Mouse (Mus musculus) gastrocnemius, postnatal 14 days (tissue): ENCODE data around the gene Rere. TPM values are rescaled to one million over a fixed set of nuclear protein-coding genes. Genes with fewer than 3 reads are reported as not detected.
"Not testable (repeated sequence)": the region's sequence is repeated elsewhere in the genome, so short reads cannot be mapped to it uniquely, and the experiment has no call there.

Source experiments
- DNase-seq: peaks from one replicate; pipeline ENCODE4 v3.0.0; 2021; ENCODE audit warnings: mixed read lengths
- intact Hi-C: fragments of 180-260 bp; cut with DNase I; formaldehyde crosslinking; loops from one replicate; pipeline ENCODE4 v1.15.1; 2025; ENCODE audit warnings: low total_unique reads
- total RNA-seq, 2 experiments: library from RNA; stranded (reverse); gene quantifications; 2 replicates each; pipeline ENCODE4 v1.2.3; 2021

Gene Rere
- total RNA-seq, 2 experiments from 2014 or later: 44.4 to 52.1 TPM

DNA sequence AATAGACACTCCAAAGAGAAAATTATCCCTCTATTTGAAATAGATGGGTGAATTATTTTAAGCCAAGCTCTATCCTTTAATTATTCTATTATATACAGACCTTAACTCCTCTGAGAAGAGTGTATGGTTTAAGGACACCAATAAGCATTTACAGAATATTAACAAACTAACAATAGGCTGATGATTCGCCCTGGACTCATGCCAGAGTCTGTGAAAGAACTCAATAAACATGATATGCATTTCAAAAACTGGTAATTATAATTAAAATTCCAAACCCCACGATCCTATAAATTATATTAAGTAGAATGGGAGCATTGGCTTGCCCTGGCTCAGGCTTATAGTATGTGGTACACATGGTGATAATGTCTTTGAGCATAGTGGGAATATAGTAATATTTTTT lies 1.4 kb upstream of the Rere start:
- no peak for DNase-seq
- intact Hi-C loops: no loop called here

DNA sequence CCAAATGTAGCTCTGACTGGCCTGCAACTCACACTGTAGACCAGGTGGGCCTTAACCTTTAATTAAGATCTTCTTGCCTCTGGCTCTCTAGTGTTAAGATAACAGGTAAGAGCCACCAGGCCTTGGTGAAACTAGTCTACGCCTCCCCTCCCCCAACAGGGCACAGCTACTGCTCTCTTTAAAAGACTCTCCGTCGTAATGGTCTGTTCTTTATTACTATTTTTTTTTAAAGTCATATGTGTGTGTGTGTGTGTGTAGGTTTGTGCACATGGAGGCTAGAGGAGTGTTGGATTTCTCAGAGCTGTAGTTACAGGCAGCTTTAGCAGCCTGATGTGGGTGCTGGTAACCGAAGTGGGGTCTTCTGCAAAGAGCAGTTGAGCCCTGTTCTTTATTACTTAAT lies 987 bp upstream of the Rere start:
- DNase-seq: no peak
- intact Hi-C loops: no loop called here

DNA sequence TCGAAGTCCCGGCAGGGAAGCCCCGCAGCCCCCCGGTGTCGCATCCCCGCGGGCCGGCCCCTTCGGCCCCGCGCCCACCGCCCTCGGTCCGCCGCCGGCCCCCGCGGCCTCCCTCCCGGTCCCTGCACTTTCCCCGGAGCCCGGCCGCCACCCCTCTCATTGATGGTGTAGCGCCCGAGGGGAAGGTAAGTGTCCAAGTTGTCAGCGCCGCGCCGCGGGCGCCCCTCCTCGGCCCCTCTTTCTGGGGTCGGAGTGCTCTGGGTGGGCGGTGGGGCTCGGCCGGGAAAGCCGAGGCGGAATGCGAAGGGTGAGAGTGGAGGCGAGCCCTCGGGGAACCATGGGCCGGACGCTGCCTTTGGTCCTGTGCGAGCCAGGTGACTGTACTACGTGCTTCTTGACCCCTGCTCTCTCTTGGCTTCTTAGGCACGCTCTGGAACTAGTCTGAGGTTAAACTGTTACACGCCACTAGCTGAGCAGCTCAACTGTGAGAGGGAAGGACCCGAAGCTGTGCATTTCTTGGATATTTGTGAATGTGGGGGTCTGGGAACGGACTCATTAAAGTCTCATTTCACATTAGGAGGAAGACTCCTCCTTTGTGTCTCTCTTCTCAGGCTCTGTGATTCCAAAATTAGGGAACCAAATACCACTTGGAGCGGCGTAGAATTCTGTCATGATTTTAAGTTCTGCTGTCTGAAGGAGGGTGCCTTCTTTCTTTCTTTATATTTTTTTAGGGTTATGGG lies 615 bp downstream of the Rere start:
- peak; percentile 44 for DNase-seq
- intact Hi-C loops: no loop called here

DNA sequence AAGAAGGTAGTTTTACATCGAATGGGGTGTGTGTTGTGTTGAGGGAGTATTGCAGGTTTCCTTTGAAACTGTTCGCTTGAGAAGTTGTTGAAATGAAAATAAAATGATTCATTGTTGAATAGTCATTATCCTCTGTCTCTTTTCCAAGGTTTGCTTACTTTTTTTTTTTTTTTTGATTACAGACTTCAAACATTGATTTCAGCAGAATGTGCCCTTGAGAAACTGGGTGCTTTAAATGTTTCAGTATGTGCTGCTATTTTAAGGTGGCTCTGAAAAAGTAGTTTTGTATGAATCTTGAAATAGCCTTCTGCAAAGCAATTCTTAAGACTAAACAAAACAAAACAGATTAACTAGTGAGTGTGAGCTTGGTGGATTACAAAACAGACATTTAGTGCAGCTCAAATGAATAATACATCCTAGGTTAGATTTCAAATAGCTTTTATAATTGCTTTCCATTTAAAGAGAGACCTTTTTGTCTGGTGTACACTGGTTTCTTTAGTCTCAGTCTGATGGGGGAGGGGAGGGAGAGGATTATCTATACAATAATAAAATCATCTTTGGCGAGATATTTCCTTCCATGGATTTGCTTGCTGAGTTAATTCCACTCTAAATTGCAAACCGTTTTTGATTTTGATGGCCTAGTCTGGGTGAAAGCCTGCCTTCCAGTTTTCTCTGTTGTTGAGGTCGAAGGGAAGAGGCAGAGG lies 1.3 kb downstream of the Rere start:
- intact Hi-C loops: no loop called here
- DNase-seq: no peak

DNA sequence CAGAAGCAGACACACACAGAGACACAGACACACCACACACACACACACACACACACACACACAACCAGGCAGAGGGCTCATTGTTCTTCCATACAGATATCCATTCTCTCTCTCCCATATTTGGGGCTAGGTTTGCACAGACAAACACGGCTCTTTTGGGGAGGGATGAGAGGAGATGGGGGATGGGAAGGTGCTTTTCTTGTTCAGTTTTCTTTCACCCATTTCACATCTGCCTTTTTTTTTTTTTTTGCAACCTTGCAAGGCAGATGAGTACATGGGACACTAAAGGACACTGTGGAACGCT lies 1.8 kb downstream of the Rere start:
- DNase-seq: no peak
- intact Hi-C loops: no loop called here

DNA sequence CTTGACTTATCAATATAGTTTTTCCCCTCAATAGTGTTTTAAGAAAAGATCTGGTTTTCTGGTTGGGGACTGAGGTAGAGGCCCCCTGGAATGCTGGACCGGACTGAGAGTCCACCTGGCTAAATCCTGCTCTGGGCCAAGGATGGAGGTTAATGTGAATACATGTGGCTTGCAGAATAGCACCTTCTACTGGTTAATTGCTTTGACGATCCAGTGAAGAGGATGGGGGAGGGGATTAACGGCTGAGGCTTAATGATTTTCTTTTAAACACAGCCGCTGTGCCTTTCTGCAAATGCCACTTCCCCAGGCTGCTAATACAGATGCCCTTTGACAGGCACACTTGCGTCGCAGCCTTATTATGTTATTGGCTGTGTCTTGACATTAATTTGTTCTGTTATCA lies 2.5 kb downstream of the Rere start:
- DNase-seq: no peak
- intact Hi-C loops: no loop called here

DNA sequence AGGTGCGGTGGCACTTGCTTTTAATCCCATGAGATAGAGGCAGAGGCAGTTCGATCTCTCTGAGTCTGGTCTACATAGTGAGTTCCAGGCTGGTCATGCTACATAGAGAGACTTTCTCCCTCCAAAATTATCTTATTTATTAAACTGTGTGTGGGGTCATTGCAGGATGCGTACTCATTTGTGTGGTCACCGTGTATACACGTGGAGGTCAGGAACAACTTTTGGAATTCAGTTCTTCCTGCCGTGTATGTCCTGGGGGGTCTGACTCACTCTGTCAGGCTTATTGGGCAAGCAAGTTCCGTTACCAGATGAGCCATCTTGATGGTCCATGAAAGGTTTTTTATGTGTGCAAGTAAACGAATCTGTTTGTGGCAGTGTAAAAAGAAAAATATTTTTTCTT lies 5.5 kb downstream of the Rere start:
- intact Hi-C loops: no loop called here

DNA sequence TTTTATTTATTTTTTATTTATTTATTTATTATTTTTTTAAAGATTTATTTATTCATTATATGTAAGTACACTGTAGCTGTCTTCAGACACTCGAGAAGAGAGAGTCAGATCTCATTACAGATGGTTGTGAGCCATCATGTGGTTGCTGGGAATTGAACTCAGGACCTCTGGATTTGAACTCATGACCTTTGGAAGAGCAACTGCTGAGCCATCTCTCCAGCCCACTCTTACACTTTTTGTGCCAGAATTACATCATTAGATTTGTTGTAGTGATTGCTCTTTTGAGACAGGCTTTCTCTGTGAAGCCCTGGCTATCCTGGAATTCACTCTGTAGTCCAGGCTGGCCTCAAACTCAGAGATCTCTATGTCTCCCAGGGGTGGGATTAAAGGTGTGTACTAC lies 6.0 kb downstream of the Rere start:
- intact Hi-C loops, DNase-seq: not testable (repeated sequence)

More for the DNA sequence above, 5.5 kb downstream of the Rere start:
- DNase-seq: no peak

DNA sequence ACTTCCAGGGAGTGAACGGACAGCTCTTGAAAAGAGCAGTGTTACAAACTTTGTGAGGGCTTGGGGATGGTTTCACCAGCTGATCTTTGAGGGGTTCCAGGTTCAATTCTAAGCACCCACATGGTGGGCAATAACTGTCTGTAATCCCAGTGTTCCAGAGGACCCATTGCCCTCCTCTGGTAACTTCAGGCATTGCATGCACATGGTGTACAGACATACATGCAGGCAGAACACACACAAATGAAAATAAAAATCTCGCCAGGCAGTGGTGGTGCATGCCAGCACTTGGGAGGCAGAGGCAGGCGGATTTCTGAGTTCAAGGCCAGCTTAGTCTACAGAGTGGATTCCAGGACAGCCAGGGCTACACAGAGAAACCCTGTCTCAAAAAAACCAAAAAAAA lies 10.5 kb downstream of the Rere start:
- no peak for DNase-seq
- intact Hi-C loops: no loop called here

DNA sequence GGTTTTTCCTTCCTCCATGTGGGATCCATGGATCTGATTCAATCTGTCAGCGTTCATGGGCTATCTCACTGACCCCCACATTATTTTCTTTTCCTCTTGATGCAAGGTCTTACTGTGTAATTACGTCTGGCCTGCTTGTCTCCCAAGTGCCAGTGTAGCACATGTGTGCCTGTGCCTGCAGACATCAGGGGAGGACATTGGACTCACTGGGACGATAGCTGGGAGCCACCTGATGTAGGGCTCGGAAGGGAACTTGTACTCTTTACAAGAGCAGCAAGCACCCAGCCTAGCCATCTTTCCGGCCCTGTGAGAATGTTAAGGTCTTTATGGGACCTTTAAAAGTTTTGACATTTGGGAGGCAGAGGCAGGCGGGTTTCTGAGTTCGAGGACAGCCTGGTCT lies 13.4 kb downstream of the Rere start:
- DNase-seq: no peak
- intact Hi-C loops: no loop called here

DNA sequence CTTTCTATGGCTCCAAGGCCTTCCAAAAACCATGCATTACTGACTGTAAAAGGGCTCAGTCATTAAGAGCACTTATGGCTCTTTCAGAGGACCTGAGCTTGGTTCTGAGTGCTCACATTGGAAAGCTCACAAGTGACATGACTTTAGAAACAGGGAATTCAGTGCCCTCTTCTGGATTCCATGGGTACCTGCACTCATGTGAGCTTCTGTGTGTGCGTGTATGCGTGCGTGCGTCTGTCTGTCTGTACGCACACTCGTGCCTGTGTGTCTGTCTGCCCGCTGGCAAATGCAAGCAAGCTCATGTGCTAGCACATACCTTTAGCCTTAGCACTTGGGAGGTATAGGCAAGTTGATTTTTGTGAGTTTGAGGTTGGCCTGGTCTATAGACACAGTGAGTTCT lies 14.5 kb downstream of the Rere start:
- intact Hi-C loops: no loop called here

DNA sequence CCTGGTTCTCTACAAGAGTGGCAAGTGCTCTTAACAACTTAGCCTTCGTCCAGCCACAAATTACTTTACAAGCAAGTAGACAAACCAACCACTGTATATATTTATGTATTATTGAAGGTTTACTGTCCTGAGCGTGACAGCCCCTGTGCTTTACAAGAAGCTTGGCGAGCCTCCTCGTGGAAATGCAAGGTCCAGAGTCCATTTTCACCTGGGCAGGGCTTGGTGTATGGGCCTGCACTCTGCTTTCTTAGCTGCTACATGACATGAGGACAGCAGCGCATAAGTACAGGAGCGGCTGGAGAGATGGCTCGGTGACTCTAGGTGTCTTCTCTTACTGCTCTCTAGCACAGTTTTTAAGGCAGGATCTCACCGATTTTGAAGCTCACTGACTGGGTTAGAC lies 21.3 kb downstream of the Rere start:
- intact Hi-C loops: no loop called here
- DNase-seq: no peak

More for the DNA sequence above, 14.5 kb downstream of the Rere start:
- no peak for DNase-seq

DNA sequence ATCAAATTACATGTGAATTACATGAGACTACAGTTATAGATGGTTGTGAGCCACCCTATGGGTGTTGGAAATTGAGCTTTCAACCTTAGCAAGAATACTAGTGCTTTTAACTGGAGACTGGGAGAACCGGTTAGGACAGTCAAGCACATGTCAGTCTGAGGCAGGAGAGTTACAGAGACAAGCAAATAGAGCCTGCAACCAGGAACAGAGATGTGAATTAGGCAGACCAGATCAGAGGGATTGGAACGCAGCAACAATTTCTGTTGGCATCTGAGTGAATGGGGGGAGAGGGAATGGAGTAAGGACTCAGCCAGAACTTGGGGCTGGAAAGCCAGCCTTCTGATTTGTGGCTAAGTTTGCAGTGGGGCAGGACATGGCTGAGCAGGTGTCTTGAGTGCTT lies 25.3 kb downstream of the Rere start:
- no peak for DNase-seq
- intact Hi-C loops: no loop called here

DNA sequence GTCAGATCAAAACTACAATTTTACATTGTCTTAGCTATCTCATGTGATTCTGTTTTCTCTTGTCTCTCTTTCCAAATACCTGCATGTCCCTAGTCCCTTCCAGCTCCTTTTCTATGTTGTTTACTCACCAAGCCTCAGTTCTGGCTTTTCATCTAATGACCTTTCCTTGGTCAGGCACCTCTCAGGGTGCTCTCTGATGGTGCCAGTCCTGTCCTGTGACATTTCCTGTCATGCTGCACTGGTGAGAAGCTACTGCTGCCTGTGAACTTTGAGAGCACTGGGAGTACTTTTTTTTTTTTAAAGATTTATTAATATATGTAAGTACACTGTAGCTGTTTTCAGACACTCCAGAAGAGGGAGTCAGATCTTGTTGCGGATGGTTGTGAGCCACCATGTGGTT lies 25.8 kb downstream of the Rere start:
- intact Hi-C loops: no loop called here
- no peak for DNase-seq

DNA sequence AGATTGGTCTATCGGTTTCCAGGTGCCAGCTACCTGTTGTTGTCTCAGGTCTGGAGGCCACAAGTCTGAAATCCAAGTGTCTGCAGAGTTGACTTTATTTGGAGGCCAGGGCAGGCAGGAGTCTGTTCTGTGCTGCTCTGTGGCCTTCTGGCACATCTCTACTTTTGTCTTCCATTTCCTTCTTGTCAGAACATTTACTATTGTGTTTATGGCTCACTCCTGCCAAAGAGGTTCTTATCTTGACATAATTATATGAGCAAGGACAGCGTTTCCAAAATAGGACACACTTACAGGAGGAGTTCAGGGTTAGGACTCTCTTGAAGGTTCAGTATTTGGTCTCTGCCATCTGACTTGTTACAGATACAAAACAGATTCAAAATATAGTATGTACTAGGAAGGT lies 30.0 kb downstream of the Rere start:
- intact Hi-C loops: no loop called here
- no peak for DNase-seq

DNA sequence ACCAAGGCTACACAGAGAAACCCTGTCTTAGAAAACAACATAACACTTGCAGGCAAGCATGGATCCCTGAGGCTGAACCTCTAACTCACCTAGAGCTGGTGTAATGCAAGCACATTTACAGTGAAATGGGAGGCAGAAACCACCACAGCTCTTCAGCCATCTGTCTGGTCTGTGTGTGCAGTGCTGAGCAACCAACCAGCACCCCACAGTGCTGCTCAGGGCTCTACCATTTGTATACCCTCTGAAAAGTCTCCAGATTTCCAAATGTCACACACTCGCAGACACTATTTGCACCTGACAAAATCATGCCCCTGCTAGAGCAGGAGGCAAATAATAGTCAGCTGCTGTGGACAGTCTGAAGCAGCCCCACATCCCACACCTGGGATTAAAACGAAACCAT lies 31.2 kb downstream of the Rere start:
- intact Hi-C loops: no loop called here
- DNase-seq: no peak

DNA sequence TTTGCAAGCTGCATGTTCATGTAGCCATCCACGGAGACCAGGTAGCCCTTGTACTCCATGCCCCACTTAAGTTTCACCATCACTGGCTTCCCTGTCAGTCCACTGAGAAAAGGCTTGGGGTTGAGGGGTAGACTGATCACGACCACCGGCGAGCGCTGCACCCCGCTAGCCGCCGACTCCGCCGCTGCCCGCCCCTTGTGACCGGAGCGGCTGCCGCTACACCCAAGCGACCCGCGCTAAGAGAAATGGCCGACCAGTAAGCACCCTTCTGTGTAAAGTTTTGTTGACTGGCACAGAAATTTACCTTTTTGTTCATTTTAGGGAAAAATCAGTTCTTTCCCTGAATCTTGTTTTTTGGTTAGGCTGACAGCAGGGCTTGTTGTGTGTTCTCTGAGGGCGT lies 33.9 kb downstream of the Rere start:
- DNase-seq: no peak
- intact Hi-C loops: no loop called here

DNA sequence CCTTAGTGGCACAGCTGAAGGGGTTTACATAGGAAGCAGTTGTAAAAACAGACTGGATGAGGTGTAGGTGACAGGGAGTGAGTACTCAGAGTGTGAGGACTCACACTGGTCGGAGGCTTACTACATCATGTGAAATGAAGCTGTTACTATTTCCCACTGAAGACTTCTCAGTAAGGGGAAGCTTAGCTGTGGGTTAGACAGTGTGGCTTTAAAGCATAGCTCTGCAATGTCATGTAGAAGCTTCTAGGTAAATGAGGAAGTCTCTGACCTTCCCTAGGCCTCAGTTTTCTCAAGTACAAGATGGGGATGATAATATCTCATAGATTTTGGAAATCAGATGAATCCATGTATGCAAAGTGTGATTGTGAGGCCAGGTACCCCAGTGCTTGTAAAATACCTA lies 35.1 kb downstream of the Rere start:
- intact Hi-C loops: no loop called here
- DNase-seq: no peak

DNA sequence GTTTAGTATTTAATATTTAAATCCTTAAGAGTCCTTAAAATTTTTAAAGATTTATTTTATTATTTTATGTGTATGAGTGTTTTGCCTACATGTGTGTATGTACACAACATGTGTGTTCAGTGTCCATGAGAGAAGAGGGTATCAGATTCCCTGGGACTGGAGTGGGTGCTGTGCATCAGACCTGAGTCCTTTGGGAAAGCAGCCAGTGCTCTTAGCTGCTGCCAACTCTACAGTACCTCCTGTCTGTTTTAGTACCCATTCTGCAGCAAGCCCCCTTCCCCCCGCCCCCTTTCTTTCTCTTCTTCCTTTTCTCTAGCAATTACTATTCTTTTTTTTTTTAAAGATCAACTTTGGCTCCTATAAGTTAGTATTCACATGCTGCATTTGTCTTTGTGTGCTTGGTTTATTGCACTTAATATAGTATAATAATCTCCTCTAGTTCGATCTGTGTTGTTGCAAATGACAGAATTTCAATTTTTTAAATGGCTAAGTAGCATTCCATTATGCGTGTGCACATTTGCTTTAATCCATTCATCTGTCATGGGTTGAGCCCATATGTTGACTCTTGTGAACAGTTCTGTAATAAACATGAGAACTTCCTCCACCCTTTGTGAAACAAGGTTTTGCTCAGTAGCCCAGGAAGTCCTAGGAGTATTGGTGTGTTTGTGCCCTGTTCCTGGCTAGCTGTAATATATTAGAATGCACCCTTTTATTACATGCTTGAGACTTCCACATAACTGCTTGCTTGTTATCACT lies 43.8 kb downstream of the Rere start:
- intact Hi-C loops: no loop called here

DNA sequence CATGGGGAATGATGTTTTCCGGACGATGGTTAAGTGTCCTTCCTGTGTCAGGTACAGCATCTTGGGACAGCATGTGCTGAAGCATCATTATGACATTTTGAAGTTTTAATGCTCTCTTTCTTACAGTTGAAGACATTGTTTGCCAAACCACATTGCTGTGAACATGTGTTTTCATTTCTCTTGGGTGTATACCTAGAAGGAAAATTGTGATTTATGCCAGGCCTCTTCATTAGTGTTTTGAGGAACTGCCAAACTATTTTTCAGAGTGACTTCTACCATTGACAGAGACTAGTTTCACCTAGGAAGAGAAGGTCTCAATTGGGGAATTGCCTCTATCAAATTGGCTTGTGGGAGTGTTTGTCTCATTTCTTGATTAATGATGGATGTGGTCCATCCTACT lies 44.6 kb downstream of the Rere start:
- intact Hi-C loops: no loop called here
- DNase-seq: no peak

More for the DNA sequence above, 43.8 kb downstream of the Rere start:
- no peak for DNase-seq

DNA sequence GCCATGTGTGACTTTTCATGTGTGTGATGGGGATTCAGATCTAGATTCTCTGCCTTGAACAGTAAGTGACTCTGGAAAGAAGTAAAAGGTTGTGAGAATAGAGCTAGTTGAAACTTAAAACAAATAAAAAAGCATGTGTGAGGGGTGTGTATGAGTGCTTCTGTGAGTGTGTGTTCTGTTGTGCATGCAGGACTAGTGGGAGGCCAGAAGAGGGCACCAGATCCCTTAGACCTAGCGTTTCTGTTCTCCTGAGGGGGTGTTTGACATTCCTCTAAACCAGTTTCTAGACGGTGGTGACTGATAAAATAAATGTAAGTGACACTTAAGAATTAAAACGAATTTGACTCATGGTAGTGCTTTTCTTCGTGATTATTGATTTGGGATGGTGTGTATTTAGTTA lies 46.0 kb downstream of the Rere start:
- DNase-seq: no peak
- intact Hi-C loops: no loop called here
